Mouse (Mus musculus): ENCODE data around the gene Marc1. TPM values are rescaled to one million over a fixed set of nuclear protein-coding genes. Genes with fewer than 3 reads are reported as not detected.
A peak's percentile ranks its signal among the peaks of the same experiment; 100 is the strongest.

Marc1 gene
- polyA plus RNA-seq, 1 experiment from 2014 or later: not detected

- no peak for TF ChIP-seq CTCF (IDR thresholded peaks at IDR 0.05)
- DNase-seq (ENCODE audit: low read depth, low spot score) (no peak), ATAC-seq (no peak)
- no peaks in the 10 kb centered on the region for H3K27me3 ChIP-seq
- ChIA-PET CTCF (no interaction called here), POLR2A (no interaction called here)
- in situ Hi-C loops (cut with MboI; ENCODE audit: low pct_unique_long_range_greater_than_20kb): no loop called here
Measured at GRCm38 (mm10) chr1:184793163-184793876, 17.8 kb downstream of the Marc1 start.

- in situ Hi-C loops (cut with MboI; ENCODE audit: low pct_unique_long_range_greater_than_20kb): no loop called here
- ChIA-PET POLR2A (no interaction called here), CTCF (interaction anchor here (0.6 to 2.0 kb wide), 4 partner anchors 9 to 524 kb away, joined by 3 to 5 read pairs (median 3); no protein-coding TSS in a partner anchor)
- no peak for ATAC-seq
- no peaks in the 10 kb centered on the region for H3K27me3 ChIP-seq
- TF ChIP-seq CTCF (IDR thresholded peaks at IDR 0.05): peak; percentile 25
- DNase-seq (ENCODE audit: low read depth, low spot score): no peak
Measured at GRCm38 (mm10) chr1:184791109-184791508, 20.0 kb downstream of the Marc1 start.

GRCm38 (mm10) chr1:184786376-184787151 lies 24.5 kb downstream of the Marc1 start:
- in situ Hi-C loops (cut with MboI; ENCODE audit: low pct_unique_long_range_greater_than_20kb): no loop called here
- DNase-seq (ENCODE audit: low read depth, low spot score) (no peak), ATAC-seq (no peak)
- TF ChIP-seq CTCF (IDR thresholded peaks at IDR 0.05): peak; percentile 63
- no peaks in the 10 kb centered on the region for H3K27me3 ChIP-seq
- POLR2A ChIA-PET: no interaction called here
- CTCF ChIA-PET: no interaction called here

DNA sequence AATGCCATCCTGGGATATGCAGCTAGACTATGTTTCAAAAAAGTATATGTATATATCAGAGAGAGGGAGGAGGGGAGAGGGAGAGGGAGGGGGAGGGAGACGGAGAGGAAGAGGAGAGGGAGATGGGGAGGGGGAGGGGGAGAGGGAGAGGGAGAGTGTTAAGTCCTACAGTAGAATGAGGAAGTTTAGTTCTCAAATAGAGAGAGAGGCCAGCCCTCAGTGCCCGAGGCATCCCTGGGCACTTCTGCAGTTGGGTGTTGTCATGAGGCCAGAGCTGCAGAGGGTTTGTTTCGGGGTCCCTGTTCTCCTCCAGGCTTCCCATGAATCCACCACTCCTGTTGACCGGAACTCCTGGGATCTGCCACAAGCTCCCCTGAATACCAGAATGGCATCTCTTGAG lies 27.5 kb downstream of the Marc1 start:
- DNase-seq (ENCODE audit: low read depth, low spot score) (no peak), ATAC-seq (no peak)
- CTCF ChIA-PET: no interaction called here
- POLR2A ChIA-PET: no interaction called here
- no peaks in the 10 kb centered on the region for H3K27me3 ChIP-seq
- TF ChIP-seq CTCF (IDR thresholded peaks at IDR 0.05): no peak
- in situ Hi-C loops (cut with MboI; ENCODE audit: low pct_unique_long_range_greater_than_20kb): no loop called here

DNA sequence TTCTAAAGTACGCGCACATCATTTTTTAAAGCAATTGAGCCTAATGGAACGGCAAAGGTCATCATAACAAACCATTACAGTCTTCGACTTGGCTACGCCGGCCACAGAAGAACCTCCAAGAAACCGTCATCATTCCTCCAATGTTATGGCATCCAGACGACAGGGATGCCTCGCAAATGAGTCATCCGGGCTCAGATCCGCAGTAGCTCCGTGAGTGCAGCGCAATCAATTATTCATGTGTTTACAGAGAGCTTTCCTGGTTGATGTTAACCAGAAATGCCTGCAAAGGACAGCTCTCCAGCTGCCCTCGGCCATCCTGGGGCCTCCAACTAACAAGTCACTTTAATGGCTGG lies 29.0 kb downstream of the Marc1 start:
- no peaks in the 10 kb centered on the region for H3K27me3 ChIP-seq
- ChIA-PET CTCF (interaction anchor here (1.2 to 1.5 kb wide), 2 partner anchors 9 to 10 kb away, joined by 3 read pairs; no protein-coding TSS in a partner anchor), POLR2A (interaction anchor here (0.6 kb wide), 1 partner anchor 1381 kb away, joined by 4 read pairs; no protein-coding TSS in a partner anchor)
- in situ Hi-C loops (cut with MboI; ENCODE audit: low pct_unique_long_range_greater_than_20kb): no loop called here
- DNase-seq (ENCODE audit: low read depth, low spot score) (peak; percentile 46), ATAC-seq (peak; percentile 84)
- TF ChIP-seq CTCF (IDR thresholded peaks at IDR 0.05): no peak

DNA sequence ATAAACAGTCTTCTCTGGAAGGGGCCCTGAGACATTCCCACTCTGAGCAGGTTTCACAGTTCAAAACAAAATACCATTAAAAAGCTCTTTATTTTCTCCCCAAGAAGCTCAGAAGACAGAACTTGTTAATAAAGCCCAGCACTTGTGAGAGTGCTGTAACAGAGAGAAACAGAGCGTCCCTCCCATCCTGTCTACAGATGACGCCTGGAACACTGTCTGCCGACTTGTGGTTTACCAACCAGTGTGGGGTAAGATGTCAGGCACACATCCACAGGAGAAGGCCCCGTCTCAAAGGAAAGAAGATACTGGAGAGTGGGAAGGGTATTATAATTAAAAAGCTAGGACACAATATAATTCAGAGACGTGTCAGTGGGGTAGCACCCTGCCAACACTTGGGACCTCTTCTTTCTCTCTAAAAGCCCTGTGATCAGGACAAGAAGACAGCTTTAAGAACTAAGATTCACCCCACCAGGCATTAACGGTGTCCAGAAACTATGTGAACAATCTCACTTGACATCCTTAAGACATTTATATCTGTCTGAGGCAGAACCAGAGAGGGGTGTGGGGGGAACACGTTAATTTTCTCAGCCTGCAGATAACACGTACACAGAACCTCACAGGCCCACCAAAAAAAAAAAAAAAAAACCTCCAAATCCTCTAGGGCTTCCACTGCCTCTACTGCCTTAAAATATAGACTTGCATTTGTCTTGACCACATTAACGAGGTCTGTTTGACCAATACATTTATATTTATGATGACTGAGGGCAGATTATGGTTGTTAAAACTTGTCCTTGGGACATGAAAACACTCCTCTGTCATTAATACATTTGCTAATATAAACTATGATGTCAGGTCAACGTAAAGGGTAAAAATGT lies 29.6 kb downstream of the Marc1 start:
- POLR2A ChIA-PET: no interaction called here
- CTCF ChIA-PET: interaction anchor here (0.8 to 1.5 kb wide), 5 partner anchors 9 to 43 kb away, joined by 3 read pairs; no protein-coding TSS in a partner anchor
- DNase-seq (ENCODE audit: low read depth, low spot score): no peak
- in situ Hi-C loops (cut with MboI; ENCODE audit: low pct_unique_long_range_greater_than_20kb): no loop called here
- TF ChIP-seq CTCF (IDR thresholded peaks at IDR 0.05): no peak
- H3K27me3 ChIP-seq: no peaks in the 10 kb centered on the region
- no peak for ATAC-seq

DNA sequence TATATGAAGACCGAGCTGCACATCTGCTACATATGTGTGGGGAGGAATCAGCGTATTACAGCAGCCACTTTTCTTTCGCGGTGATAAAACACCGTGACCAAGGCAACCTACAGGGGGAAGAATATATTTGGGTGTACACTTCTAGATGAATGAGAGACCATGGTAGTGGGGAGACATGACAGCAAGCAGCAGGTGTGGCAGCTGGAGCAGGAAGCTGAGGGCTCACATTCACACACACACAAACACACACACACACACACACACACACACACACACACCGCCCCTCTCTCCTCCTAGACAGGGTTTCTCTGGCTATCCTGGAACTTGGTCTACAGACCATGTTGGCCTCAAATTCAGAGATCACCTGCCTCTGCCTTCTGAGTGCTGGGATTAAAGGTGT lies 33.0 kb downstream of the Marc1 start:
- ATAC-seq: no peak
- TF ChIP-seq CTCF (IDR thresholded peaks at IDR 0.05): no peak
- in situ Hi-C loops (cut with MboI; ENCODE audit: low pct_unique_long_range_greater_than_20kb): no loop called here
- no peak for DNase-seq (ENCODE audit: low read depth, low spot score)
- ChIA-PET CTCF (no interaction called here), POLR2A (no interaction called here)
- H3K27me3 ChIP-seq: no peaks in the 10 kb centered on the region

- H3K27me3 ChIP-seq: no peaks in the 10 kb centered on the region
- in situ Hi-C loops (cut with MboI; ENCODE audit: low pct_unique_long_range_greater_than_20kb): no loop called here
- TF ChIP-seq CTCF (IDR thresholded peaks at IDR 0.05): no peak
- ATAC-seq (no peak), DNase-seq (ENCODE audit: low read depth, low spot score) (no peak)
- ChIA-PET CTCF (interaction anchor here (0.9 kb wide), 1 partner anchor 14 kb away, joined by 3 read pairs; no protein-coding TSS in a partner anchor), POLR2A (no interaction called here)
Measured at GRCm38 (mm10) chr1:184777061-184777795, 33.9 kb downstream of the Marc1 start.

DNA sequence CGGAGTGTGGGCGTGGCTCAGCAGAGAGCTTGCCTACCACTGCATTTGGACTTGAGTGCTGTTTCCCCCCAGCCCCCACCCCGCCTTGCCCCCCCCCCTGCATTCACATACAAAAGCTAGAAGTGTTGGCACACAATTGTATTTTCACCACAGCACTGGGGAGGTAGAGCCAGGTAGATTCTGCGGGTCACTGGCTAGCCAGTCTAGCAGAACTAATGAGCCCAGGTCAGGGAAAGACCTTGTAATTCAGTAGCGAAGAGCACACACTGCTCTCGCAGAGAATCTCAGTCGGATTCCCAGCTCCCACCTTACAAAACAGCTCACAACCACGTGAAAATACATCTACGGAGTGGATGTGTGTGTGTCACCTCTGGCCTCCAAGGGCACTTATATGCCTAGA lies 35.8 kb downstream of the Marc1 start:
- ChIA-PET CTCF (no interaction called here), POLR2A (no interaction called here)
- in situ Hi-C loops (cut with MboI; ENCODE audit: low pct_unique_long_range_greater_than_20kb): no loop called here
- no peaks in the 10 kb centered on the region for H3K27me3 ChIP-seq
- no peak for DNase-seq (ENCODE audit: low read depth, low spot score)
- no peak for ATAC-seq
- TF ChIP-seq CTCF (IDR thresholded peaks at IDR 0.05): no peak

DNA sequence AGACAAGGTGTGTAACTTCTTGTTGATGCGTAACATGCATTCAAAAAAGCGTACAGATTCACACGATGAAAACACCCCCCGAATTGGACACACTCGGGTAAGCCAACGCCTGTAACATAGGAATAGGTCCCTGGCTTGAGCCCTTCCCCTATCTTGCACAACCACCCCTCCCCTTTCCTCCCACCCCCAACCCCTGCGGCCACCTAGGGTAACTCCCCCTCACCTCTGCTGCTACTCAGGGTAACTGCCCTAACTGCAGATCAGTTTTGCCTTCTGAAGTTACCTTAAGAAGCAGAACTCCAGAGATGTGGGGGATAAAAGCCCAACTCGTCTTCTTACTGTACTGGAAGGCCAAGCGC lies 39.2 kb downstream of the Marc1 start:
- CTCF ChIA-PET: interaction anchor here (1.0 kb wide), 1 partner anchor 9 kb away, joined by 3 read pairs; no protein-coding TSS in a partner anchor
- no peaks in the 10 kb centered on the region for H3K27me3 ChIP-seq
- no peak for DNase-seq (ENCODE audit: low read depth, low spot score)
- POLR2A ChIA-PET: no interaction called here
- ATAC-seq: no peak
- TF ChIP-seq CTCF (IDR thresholded peaks at IDR 0.05): no peak
- in situ Hi-C loops (cut with MboI; ENCODE audit: low pct_unique_long_range_greater_than_20kb): no loop called here

Measured in Patski (cell line).